Mouse (Mus musculus) ES-CJ7 (cell line): ENCODE measurements around the gene Gne.

Experiments used
- DNase-seq: peaks from one replicate; pipeline ENCODE4 v3.0.0; 2011; ENCODE audit warnings: low read depth, low spot score

The Gne gene

GRCm38 (mm10) chr4:44072873-44073441 lies 11.0 kb downstream of the Gne start:
- no peak for DNase-seq

- peak; percentile 80 for DNase-seq
Measured at GRCm38 (mm10) chr4:44072146-44072872, 11.7 kb downstream of the Gne start.

- DNase-seq, result no peak
Measured at GRCm38 (mm10) chr4:44071741-44072145, 12.2 kb downstream of the Gne start.

GRCm38 (mm10) chr4:44070641-44071040 lies 13.3 kb downstream of the Gne start:
- DNase-seq, result no peak

GRCm38 (mm10) chr4:44069411-44069810 lies 14.6 kb downstream of the Gne start:
- DNase-seq, result no peak

- peak; percentile 22 for DNase-seq
Measured at GRCm38 (mm10) chr4:44068736-44069135, 15.2 kb downstream of the Gne start.

GRCm38 (mm10) chr4:44066891-44067290 lies 17.1 kb downstream of the Gne start:
- DNase-seq, result no peak

- DNase-seq, result peak; percentile 89
Measured at GRCm38 (mm10) chr4:44065355-44066025, 18.5 kb downstream of the Gne start.

- DNase-seq, result peak; percentile 65
Measured at GRCm38 (mm10) chr4:44062816-44063215, 21.2 kb downstream of the Gne start.

- peak; percentile 36 for DNase-seq
Measured at GRCm38 (mm10) chr4:44062062-44062461, 21.9 kb downstream of the Gne start.

- DNase-seq, result no peak
Measured at GRCm38 (mm10) chr4:44059674-44060073, 24.3 kb downstream of the Gne start.

- DNase-seq, result peak; percentile 52
Measured at GRCm38 (mm10) chr4:44049812-44050211, 34.2 kb downstream of the Gne start.

- DNase-seq, result no peak
Measured at GRCm38 (mm10) chr4:44046066-44046465, 37.9 kb downstream of the Gne start.

- DNase-seq, result no peak
Measured at GRCm38 (mm10) chr4:44044685-44045356, 39.2 kb downstream of the Gne start.

- peak; percentile 28 for DNase-seq
Measured at GRCm38 (mm10) chr4:44043182-44043581, 40.8 kb downstream of the Gne start.

GRCm38 (mm10) chr4:44042429-44042828 lies 41.5 kb downstream of the Gne start:
- no peak for DNase-seq

GRCm38 (mm10) chr4:44040802-44041201 lies 43.2 kb downstream of the Gne start:
- DNase-seq, result no peak

- DNase-seq, result no peak
Measured at GRCm38 (mm10) chr4:44036455-44036854, 47.5 kb downstream of the Gne start.

GRCm38 (mm10) chr4:44031521-44031920 lies 52.5 kb downstream of the Gne start:
- no peak for DNase-seq

GRCm38 (mm10) chr4:44029661-44030066 lies 54.3 kb downstream of the Gne start:
- no peak for DNase-seq

- DNase-seq, result no peak
Measured at GRCm38 (mm10) chr4:44028303-44029135, 55.5 kb downstream of the Gne start.
